Mouse (Mus musculus) lung, adult 2 months (tissue): ENCODE measurements around the gene Cgnl1.

Experiments
- CTCF ChIP-seq: fragments of 200-500 bp; IDR thresholded peaks from 2 replicates; pipeline ENCODE4 v1.5.1; 2011; ENCODE audit warnings: mild to moderate bottlenecking, low read length, control low read depth; ENCODE audit not compliant: insufficient read depth
- POLR2A ChIP-seq: fragments of 200-500 bp; IDR thresholded peaks from 2 replicates; pipeline ENCODE4 v1.6.1; 2011; ENCODE audit warnings: low read depth, mild to moderate bottlenecking, control low read depth, low read length, borderline replicate concordance; ENCODE audit errors: extremely low read depth

DNA sequence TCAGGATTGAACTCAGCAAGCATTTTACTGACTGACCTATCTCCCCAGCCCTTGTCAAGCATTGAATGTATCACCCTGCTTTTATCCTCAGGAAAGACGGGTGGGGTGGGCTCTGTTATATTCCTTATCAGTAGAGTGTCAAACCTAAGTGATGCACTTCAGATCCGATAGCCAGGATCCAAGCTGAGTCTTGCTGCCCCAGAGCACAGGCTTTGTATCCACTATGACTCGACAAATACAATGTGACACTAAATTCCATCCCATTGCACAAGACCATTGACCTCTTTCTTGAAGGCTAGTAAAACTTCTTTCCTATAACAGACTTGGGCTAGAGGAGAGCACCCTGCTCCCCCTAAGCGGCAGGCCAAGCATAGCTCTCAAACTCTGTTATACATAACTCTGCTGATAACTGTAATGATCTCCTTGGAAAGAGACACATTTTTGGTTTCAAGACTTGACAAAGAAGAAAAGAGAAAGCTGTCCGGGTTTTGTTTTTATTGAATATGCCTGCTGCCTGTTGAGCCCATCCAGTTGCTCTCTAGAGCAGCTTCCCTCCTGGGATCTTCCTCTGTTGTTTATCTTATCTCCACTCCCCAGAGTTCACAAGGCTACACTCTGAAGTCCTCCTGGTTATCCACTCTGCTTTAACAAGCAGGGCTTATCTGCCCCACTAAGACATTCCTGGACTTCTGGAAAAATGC is 94.3 kb downstream of the Cgnl1 start:
- TF ChIP-seq CTCF (no peak), POLR2A (no peak)
